Mouse (Mus musculus) forelimb bud, embryonic 11.5 days (tissue): ENCODE results near the gene Bcor.

ENCODE experiments used
- DNase-seq: peaks from one replicate; pipeline ENCODE4 v3.0.0-alpha.2; 2012; ENCODE audit warnings: low read depth, low spot score

The Bcor gene

GRCm38 (mm10) chrX:12159981-12160656 lies at the start of gene Bcor:
Gene Bcor (minus strand): TSS chrX:12160355.
- no peak for DNase-seq

GRCm38 (mm10) chrX:12202951-12203350 lies 42.8 kb upstream of the Bcor start:
- no peak for DNase-seq

- no peak for DNase-seq
These were observed 41.0 kb upstream of the Bcor start for GRCm38 (mm10) chrX:12201111-12201510.

- DNase-seq: no peak
These were observed 35.2 kb upstream of the Bcor start for GRCm38 (mm10) chrX:12195234-12195919.

GRCm38 (mm10) chrX:12192343-12192742 lies 32.2 kb upstream of the Bcor start:
- DNase-seq: no peak

GRCm38 (mm10) chrX:12189511-12189910 lies 29.4 kb upstream of the Bcor start:
- DNase-seq: no peak

- no peak for DNase-seq
These were observed 15.2 kb upstream of the Bcor start for GRCm38 (mm10) chrX:12175198-12175960.

GRCm38 (mm10) chrX:12170128-12170527 lies 10.0 kb upstream of the Bcor start:
- no peak for DNase-seq

GRCm38 (mm10) chrX:12164591-12165529 lies 4.7 kb upstream of the Bcor start:
- DNase-seq: no peak

GRCm38 (mm10) chrX:12159534-12159881 lies 647 bp downstream of the Bcor start:
- no peak for DNase-seq

GRCm38 (mm10) chrX:12158821-12159533 lies 1.2 kb downstream of the Bcor start:
- DNase-seq: no peak

GRCm38 (mm10) chrX:12158244-12158820 lies 1.8 kb downstream of the Bcor start:
- peak; percentile 71 for DNase-seq

GRCm38 (mm10) chrX:12157331-12157930 lies 2.7 kb downstream of the Bcor start:
- DNase-seq: no peak

GRCm38 (mm10) chrX:12155842-12156291 lies 4.3 kb downstream of the Bcor start:
- no peak for DNase-seq

- no peak for DNase-seq
These were observed 4.9 kb downstream of the Bcor start for GRCm38 (mm10) chrX:12155068-12155840.

GRCm38 (mm10) chrX:12153141-12154095 lies 6.7 kb downstream of the Bcor start:
- DNase-seq: no peak

- DNase-seq: no peak
These were observed 7.9 kb downstream of the Bcor start for GRCm38 (mm10) chrX:12151996-12152904.
